8 mouse cellular contexts compared by ENCODE assay signal in genomic region chr2:172370411-172371223, GRCm38 (mm10). TPM values are rescaled to one million over a fixed set of nuclear protein-coding genes. Genes with fewer than 3 reads are reported as not detected.
A peak's percentile ranks its signal among the peaks of the same experiment; 100 is the strongest.
DNase-seq lines count a peak whose midpoint lies in the region; ATAC-seq lines count a peak whose summit lies in the region.

TSS of gene Aurka (minus strand) at chr2:172370535.
TSS of gene Cstf1 (plus strand) at chr2:172370681.

- peak within 1 kb of the TSS; percentile 90 for H3K4me3 ChIP-seq in hindbrain, embryonic 16.5 days (ENCODE audit: low read length)
- H3K4me3 ChIP-seq in macrophage (ENCODE audit: inconsistent target), result peak within 1 kb of the TSS; percentile 87

- H3K79me2 ChIP-seq in macrophage (ENCODE audit: inconsistent target), result peaks cover 88% of the 10 kb centered on the region

- H3K27me3 ChIP-seq in hindbrain, embryonic 16.5 days (replicated peaks; ENCODE audit: control insufficient read depth, insufficient read depth, low read length), result no peaks in the 10 kb centered on the region

- ATAC-seq in hindbrain, embryonic 16.5 days, result peak; percentile 99

- 0% methylated on average over 66 of the region's 66 CpGs for WGBS in hindbrain, embryonic 16.5 days
- under 1% methylated on average over 65 of the region's 66 CpGs for WGBS in macrophage (ENCODE audit: missing documents)

- no peaks in the 10 kb centered on the region for H3K9me3 ChIP-seq in hindbrain, embryonic 16.5 days (ENCODE audit: control insufficient read depth, low read length)

- peaks cover 19% of the 10 kb centered on the region for H3K4me1 ChIP-seq in hindbrain, embryonic 16.5 days (ENCODE audit: control insufficient read depth, insufficient read depth, low read depth, low read length)

- H3K36me3 ChIP-seq in hindbrain, embryonic 16.5 days (ENCODE audit: control insufficient read depth, insufficient read depth, low read length), result peaks cover 3% of the 10 kb centered on the region
- peaks cover 24% of the 10 kb centered on the region for H3K36me3 ChIP-seq in macrophage (ENCODE audit: inconsistent target)

- peak within 1 kb of the TSS; percentile 92 for H3K9ac ChIP-seq in hindbrain, embryonic 16.5 days (ENCODE audit: low read depth, low read length)

- peak within 1 kb of the TSS; percentile 78 for H3K4me2 ChIP-seq in hindbrain, embryonic 16.5 days (ENCODE audit: low read length)

- peak; percentile 91 for DNase-seq in WW6 (ENCODE audit: low read depth, low spot score)
- DNase-seq in cerebellum, postnatal 4 days (ENCODE audit: low spot score in 2 of 2), result peak; percentile 81 to 92
- DNase-seq in gastrocnemius, adult 18-20 months (ENCODE audit: low spot score), result peak; percentile 95
- peak; percentile 91 to 96 for DNase-seq in left cerebral cortex, adult 18-20 months (ENCODE audit: low spot score in 2 of 2)
- DNase-seq in right cerebral cortex, adult 18-20 months, result peak; percentile 97
- DNase-seq in urinary bladder, postnatal 10 days (ENCODE audit: low spot score), result peak; percentile 68

- peak within 1 kb of the TSS; percentile 88 for H3K27ac ChIP-seq in hindbrain, embryonic 16.5 days (ENCODE audit: low read depth, low read length)
- peak within 1 kb of the TSS; percentile 88 for H3K27ac ChIP-seq in macrophage

RNA-seq across cellular contexts. Expression of gene Aurka, which starts in this region (rescaled TPM):
- total RNA-seq in gastrocnemius, adult 18-20 months (2021), result 10 to 100 TPM in 1 of 2 experiments, 1 to 10 TPM in 1; 7.5 to 15.0 TPM
- 17.0 and 20.8 TPM in 2 replicates for polyA plus RNA-seq in hindbrain, embryonic 16.5 days (2015; fragmentation: Nextera tagmentation; extraction: Ambion mirVana)
- 1 to 10 TPM in 1 of 2 experiments, under 1 TPM in 1; 0.70 to 1.0 TPM for total RNA-seq in left cerebral cortex, adult 18-20 months (2021)
- total RNA-seq in macrophage (2018; cell fraction: chromatin; rRNA removed), result 10 to 100 TPM in 1 of 26 experiments, 1 to 10 TPM in 24, under 1 TPM in 1; 0.73 to 12.3 (median 3.2) TPM
- 1 to 10 TPM; 2.2 to 6.8 (median 3.6) TPM for total RNA-seq in macrophage (2018; cell fraction: cytosol; rRNA removed)
- total RNA-seq in macrophage (2018; cell fraction: nucleus; rRNA removed), result 10 to 100 TPM in 1 of 26 experiments, 1 to 10 TPM in 25; 1.2 to 11.5 (median 2.4) TPM
- polyA plus RNA-seq in macrophage (2018), result 1.9 to 8.0 TPM (median 6.1 TPM) in 3 replicates

RNA-seq across cellular contexts. Expression of gene Cstf1, which starts in this region (rescaled TPM):
- total RNA-seq in gastrocnemius, adult 18-20 months (2021), result 10 to 100 TPM; 17.3 to 17.6 TPM
- polyA plus RNA-seq in hindbrain, embryonic 16.5 days (2015; fragmentation: Nextera tagmentation; extraction: Ambion mirVana), result 20.8 and 23.8 TPM in 2 replicates
- 10 to 100 TPM; 20.4 to 23.4 TPM for total RNA-seq in left cerebral cortex, adult 18-20 months (2021)
- total RNA-seq in macrophage (2018; cell fraction: chromatin; rRNA removed), result 10 to 100 TPM in 24 of 26 experiments, 1 to 10 TPM in 2; 8.3 to 33.5 (median 15.8) TPM
- 10 to 100 TPM in 24 of 26 experiments, 1 to 10 TPM in 2; 9.6 to 16.7 (median 14.1) TPM for total RNA-seq in macrophage (2018; cell fraction: cytosol; rRNA removed)
- total RNA-seq in macrophage (2018; cell fraction: nucleus; rRNA removed), result 10 to 100 TPM; 10.8 to 29.2 (median 14.9) TPM
- 12.6 to 20.9 TPM (median 16.2 TPM) in 3 replicates for polyA plus RNA-seq in macrophage (2018)

Comparison
In these comparisons a context has a peak if more than half of its experiments do, and no peak if none do; other contexts are left out.
1. Peak in every context shown above with its lines: DNase-seq, ATAC-seq, H3K4me3 ChIP-seq and H3K27ac ChIP-seq.
2. RNA of gene Aurka (total RNA-seq): 7.5 to 15.0 TPM in gastrocnemius, adult 18-20 months; 0.70 to 1.0 TPM in left cerebral cortex, adult 18-20 months; every median in the first group is over 4 times any median in the second.